Comparison of ENCODE assay signal across 16 mouse cellular contexts in the genomic region with DNA sequence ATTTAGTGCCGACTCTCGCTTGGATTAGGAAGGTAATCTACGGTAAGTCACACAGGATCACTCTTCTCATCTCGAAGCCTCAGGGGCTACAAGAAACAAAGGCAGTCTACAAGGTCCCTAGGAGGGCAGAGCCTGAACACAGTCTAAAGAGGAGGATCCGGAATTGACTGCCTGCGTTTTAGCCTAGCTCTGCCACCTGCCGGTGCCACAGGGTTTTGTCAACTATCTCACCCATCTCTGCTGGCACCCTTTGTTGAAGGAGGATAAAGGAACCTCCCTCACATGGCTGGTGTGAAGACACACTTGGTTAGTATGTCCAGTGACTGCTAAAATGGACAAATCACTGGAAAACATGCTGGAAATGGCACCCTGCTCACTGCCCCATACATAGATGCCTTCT. TPM values are rescaled to one million over a fixed set of nuclear protein-coding genes. Genes with fewer than 3 reads are reported as not detected.
DNase-seq lines count a peak whose midpoint lies in the region; ATAC-seq and TF ChIP-seq lines count a peak whose summit lies in the region.
"Had no signal": no experiment of that assay in that cellular context is flagged by ENCODE, and none has a peak within 500 bp of the region (broad histone marks: within the 10 kb centered on the region; RNA-seq: fewer than 3 reads in every experiment).

No protein-coding gene starts in this region.

- TF ChIP-seq CTCF in intestine, postnatal 0 days (IDR thresholded peaks at IDR 0.05; ENCODE audit: low read depth): 0 out of 2 replicates have a peak, but pooled peaks have one; percentile 17
- peak; percentile 15; the same call in 1 of the 2 replicates for TF ChIP-seq CTCF in midbrain, postnatal 0 days (IDR thresholded peaks at IDR 0.05)

- no peak overlapping the region for H3K27ac ChIP-seq in intestine, postnatal 0 days (ENCODE audit: low read depth, low read length)
- no peak overlapping the region for H3K27ac ChIP-seq in intestine, embryonic 16.5 days (ENCODE audit: low read length)
- H3K27ac ChIP-seq in midbrain, postnatal 0 days (ENCODE audit: low read depth, low read length): no peak overlapping the region
- H3K27ac ChIP-seq in midbrain, embryonic 15.5 days: no peak overlapping the region
- H3K27ac ChIP-seq: forebrain, embryonic 12.5 days; kidney, embryonic 15.5 days; limb, embryonic 10.5 days; liver, embryonic 15.5 days had no signal

- H3K9ac ChIP-seq in intestine, postnatal 0 days (ENCODE audit: low read depth, low read length): no peak overlapping the region
- H3K9ac ChIP-seq in intestine, embryonic 16.5 days (ENCODE audit: low read depth, low read length): no peak overlapping the region
- no peak overlapping the region for H3K9ac ChIP-seq in midbrain, postnatal 0 days (replicated peaks; ENCODE audit: low read length, poor library complexity, severe bottlenecking)
- no peak overlapping the region for H3K9ac ChIP-seq in midbrain, embryonic 15.5 days
- H3K9ac ChIP-seq: forebrain, embryonic 12.5 days; heart, embryonic 12.5 days; kidney, embryonic 15.5 days; liver, embryonic 15.5 days had no signal

- ATAC-seq in intestine, postnatal 0 days: no peak
- ATAC-seq in intestine, embryonic 16.5 days: no peak
- ATAC-seq in midbrain, postnatal 0 days (ENCODE audit: low FRiP score): no peak
- ATAC-seq in midbrain, embryonic 15.5 days (replicated peaks): no peak
- ATAC-seq in megakaryocyte-erythroid progenitor cell, adult 5-6 weeks (replicated peaks; ENCODE audit: low FRiP score, low TSS enrichment, poor library complexity, severe bottlenecking): peak; percentile 63
- ATAC-seq: activated CD4-positive, CD25-positive, alpha-beta regulatory T cell, adult 4 months; inflammation-experienced regulatory T-cells, adult 6 months had no signal

- WGBS in intestine, postnatal 0 days: 87% methylated on average over 7 of the region's 7 CpGs
- WGBS in intestine, embryonic 16.5 days: 87% methylated on average over 7 of the region's 7 CpGs
- 82% methylated on average over 7 of the region's 7 CpGs for WGBS in midbrain, postnatal 0 days
- 87% methylated on average over 7 of the region's 7 CpGs for WGBS in midbrain, embryonic 15.5 days

- H3K9me3 ChIP-seq in intestine, postnatal 0 days (ENCODE audit: control insufficient read depth): no peaks in the 10 kb centered on the region
- 0 out of 2 replicates have a peak, but pooled peaks cover 4% of the 10 kb centered on the region for H3K9me3 ChIP-seq in intestine, embryonic 16.5 days (ENCODE audit: control insufficient read depth, low read length)
- no peaks in the 10 kb centered on the region for H3K9me3 ChIP-seq in midbrain, postnatal 0 days (ENCODE audit: low read length)
- no peaks in the 10 kb centered on the region for H3K9me3 ChIP-seq in midbrain, embryonic 15.5 days
- H3K9me3 ChIP-seq: kidney, embryonic 15.5 days; limb, embryonic 10.5 days; liver, embryonic 15.5 days had no signal

- no peak overlapping the region for H3K4me2 ChIP-seq in intestine, postnatal 0 days (replicated peaks; ENCODE audit: low read depth)
- no peak overlapping the region for H3K4me2 ChIP-seq in intestine, embryonic 16.5 days (ENCODE audit: low read depth, low read length)
- no peak overlapping the region for H3K4me2 ChIP-seq in midbrain, postnatal 0 days (ENCODE audit: low read depth, low read length, poor library complexity, severe bottlenecking)
- H3K4me2 ChIP-seq in midbrain, embryonic 15.5 days: no peak overlapping the region
- H3K4me2 ChIP-seq: forebrain, embryonic 12.5 days; heart, embryonic 12.5 days; kidney, embryonic 15.5 days; liver, embryonic 15.5 days had no signal

- H3K4me3 ChIP-seq in intestine, postnatal 0 days (ENCODE audit: low read depth, low read length): no peak overlapping the region
- H3K4me3 ChIP-seq in intestine, embryonic 16.5 days (ENCODE audit: low read length): no peak overlapping the region
- H3K4me3 ChIP-seq in midbrain, postnatal 0 days (ENCODE audit: low read depth, low read length): no peak overlapping the region
- no peak overlapping the region for H3K4me3 ChIP-seq in midbrain, embryonic 15.5 days
- H3K4me3 ChIP-seq: forebrain, embryonic 12.5 days; heart, embryonic 12.5 days; kidney, embryonic 15.5 days; limb, embryonic 10.5 days; liver, embryonic 15.5 days had no signal

- H3K36me3 ChIP-seq in intestine, postnatal 0 days (ENCODE audit: control insufficient read depth, insufficient read depth): peaks cover 34% of the 10 kb centered on the region
- H3K36me3 ChIP-seq in intestine, embryonic 16.5 days (ENCODE audit: control insufficient read depth, insufficient read depth, low read length): peaks cover 16% of the 10 kb centered on the region
- H3K36me3 ChIP-seq in midbrain, postnatal 0 days (ENCODE audit: insufficient read depth, low read length): peaks cover 43% of the 10 kb centered on the region
- peaks cover 58% of the 10 kb centered on the region for H3K36me3 ChIP-seq in midbrain, embryonic 15.5 days (replicated peaks)

- no peak for DNase-seq in midbrain, postnatal 0 days (ENCODE audit: low spot score)
- DNase-seq in ZHBTc4 (ENCODE audit: low read depth, low spot score): peak; percentile 79
- DNase-seq in cerebellum, adult 8-10 months: no peak
- DNase-seq: heart, postnatal 4 days; lung, postnatal 14 days had no signal

- H3K27me3 ChIP-seq in intestine, postnatal 0 days (replicated peaks; ENCODE audit: control insufficient read depth, insufficient read depth, low read length): no peaks in the 10 kb centered on the region
- H3K27me3 ChIP-seq in intestine, embryonic 16.5 days (replicated peaks; ENCODE audit: control insufficient read depth, insufficient read depth, low read length): no peaks in the 10 kb centered on the region
- no peaks in the 10 kb centered on the region for H3K27me3 ChIP-seq in midbrain, postnatal 0 days (ENCODE audit: insufficient read depth, low read length)
- H3K27me3 ChIP-seq in midbrain, embryonic 15.5 days (replicated peaks): no peaks in the 10 kb centered on the region
- H3K27me3 ChIP-seq: forebrain, embryonic 12.5 days; heart, embryonic 12.5 days; kidney, embryonic 15.5 days; liver, embryonic 15.5 days had no signal

- no peaks in the 10 kb centered on the region for H3K4me1 ChIP-seq in intestine, postnatal 0 days (replicated peaks; ENCODE audit: control insufficient read depth, insufficient read depth, low read length)
- H3K4me1 ChIP-seq in intestine, embryonic 16.5 days (ENCODE audit: control insufficient read depth, insufficient read depth, low read length): no peaks in the 10 kb centered on the region
- no peaks in the 10 kb centered on the region for H3K4me1 ChIP-seq in midbrain, postnatal 0 days (ENCODE audit: insufficient read depth, low read length)
- H3K4me1 ChIP-seq in midbrain, embryonic 15.5 days: no peaks in the 10 kb centered on the region
- H3K4me1 ChIP-seq: forebrain, embryonic 12.5 days; heart, embryonic 12.5 days; kidney, embryonic 15.5 days; limb, embryonic 10.5 days; liver, embryonic 15.5 days had no signal

RNA-seq across cellular contexts. Expression of a gene that starts 20.5 kb away (rescaled TPM):
- polyA plus RNA-seq in intestine, postnatal 0 days (2015; fragmentation: Nextera tagmentation; extraction: Ambion mirVana): 11.7 and 12.9 TPM in 2 replicates
- 13.1 and 14.0 TPM in 2 replicates for polyA plus RNA-seq in intestine, embryonic 16.5 days (2015; fragmentation: Nextera tagmentation; extraction: Ambion mirVana)
- total RNA-seq in midbrain, postnatal 0 days (2014; rRNA removed): 12.4 and 13.4 TPM in 2 replicates
- 7.6 and 8.0 TPM in 2 replicates for polyA plus RNA-seq in midbrain, postnatal 0 days (2015; fragmentation: Nextera tagmentation; extraction: Ambion mirVana)
- 12.0 and 13.9 TPM in 2 replicates for polyA plus RNA-seq in midbrain, embryonic 15.5 days (2015; fragmentation: Nextera tagmentation; extraction: Ambion mirVana)
- total RNA-seq in megakaryocyte-erythroid progenitor cell, adult 5-6 weeks (2014; fragmentation: Nextera tagmentation): 18.9 and 24.3 TPM in 2 replicates
- total RNA-seq in megakaryocyte-erythroid progenitor cell, adult 5-6 weeks (2017): 46.3 and 70.9 TPM in 2 replicates

RNA-seq across cellular contexts. Expression of a gene that starts 24.5 kb away (rescaled TPM):
- polyA plus RNA-seq in intestine, postnatal 0 days (2015; fragmentation: Nextera tagmentation; extraction: Ambion mirVana): 42.9 and 54.8 TPM in 2 replicates
- polyA plus RNA-seq in intestine, embryonic 16.5 days (2015; fragmentation: Nextera tagmentation; extraction: Ambion mirVana): 21.5 and 25.7 TPM in 2 replicates
- 21.5 and 24.8 TPM in 2 replicates for total RNA-seq in midbrain, postnatal 0 days (2014; rRNA removed)
- polyA plus RNA-seq in midbrain, postnatal 0 days (2015; fragmentation: Nextera tagmentation; extraction: Ambion mirVana): 21.4 and 26.3 TPM in 2 replicates
- polyA plus RNA-seq in midbrain, embryonic 15.5 days (2015; fragmentation: Nextera tagmentation; extraction: Ambion mirVana): 23.6 and 26.5 TPM in 2 replicates
- 25.8 and 31.7 TPM in 2 replicates for total RNA-seq in megakaryocyte-erythroid progenitor cell, adult 5-6 weeks (2014; fragmentation: Nextera tagmentation)
- 31.2 and 46.2 TPM in 2 replicates for total RNA-seq in megakaryocyte-erythroid progenitor cell, adult 5-6 weeks (2017)

RNA-seq across cellular contexts. Expression of a gene that starts 38.2 kb away (rescaled TPM):
- 12.4 and 12.7 TPM in 2 replicates for polyA plus RNA-seq in intestine, postnatal 0 days (2015; fragmentation: Nextera tagmentation; extraction: Ambion mirVana)
- 19.8 and 22.8 TPM in 2 replicates for polyA plus RNA-seq in intestine, embryonic 16.5 days (2015; fragmentation: Nextera tagmentation; extraction: Ambion mirVana)
- total RNA-seq in midbrain, postnatal 0 days (2014; rRNA removed): 28.0 and 28.5 TPM in 2 replicates
- 25.2 and 25.5 TPM in 2 replicates for polyA plus RNA-seq in midbrain, postnatal 0 days (2015; fragmentation: Nextera tagmentation; extraction: Ambion mirVana)
- 28.5 and 28.8 TPM in 2 replicates for polyA plus RNA-seq in midbrain, embryonic 15.5 days (2015; fragmentation: Nextera tagmentation; extraction: Ambion mirVana)
- total RNA-seq in megakaryocyte-erythroid progenitor cell, adult 5-6 weeks (2014; fragmentation: Nextera tagmentation): 52.6 and 65.5 TPM in 2 replicates
- 99.1 and 106 TPM in 2 replicates for total RNA-seq in megakaryocyte-erythroid progenitor cell, adult 5-6 weeks (2017)
